Mouse (Mus musculus): ENCODE results near the gene Pikfyve. TPM values are rescaled to one million over a fixed set of nuclear protein-coding genes. Genes with fewer than 3 reads are reported as not detected.

Pikfyve gene
- total RNA-seq, 2 experiments from 2014 or later = 16.4 to 18.6 TPM

- DNase-seq (ENCODE audit: low spot score in 2 of 2) = peak in 1 of 2 experiments; percentile 13
Measured at GRCm38 (mm10) chr1:65312118-65312517, 125.6 kb downstream of the Pikfyve start.

- no peak for DNase-seq (ENCODE audit: low spot score in 2 of 2)
Measured at GRCm38 (mm10) chr1:65312896-65313295, 126.4 kb downstream of the Pikfyve start.

DNA sequence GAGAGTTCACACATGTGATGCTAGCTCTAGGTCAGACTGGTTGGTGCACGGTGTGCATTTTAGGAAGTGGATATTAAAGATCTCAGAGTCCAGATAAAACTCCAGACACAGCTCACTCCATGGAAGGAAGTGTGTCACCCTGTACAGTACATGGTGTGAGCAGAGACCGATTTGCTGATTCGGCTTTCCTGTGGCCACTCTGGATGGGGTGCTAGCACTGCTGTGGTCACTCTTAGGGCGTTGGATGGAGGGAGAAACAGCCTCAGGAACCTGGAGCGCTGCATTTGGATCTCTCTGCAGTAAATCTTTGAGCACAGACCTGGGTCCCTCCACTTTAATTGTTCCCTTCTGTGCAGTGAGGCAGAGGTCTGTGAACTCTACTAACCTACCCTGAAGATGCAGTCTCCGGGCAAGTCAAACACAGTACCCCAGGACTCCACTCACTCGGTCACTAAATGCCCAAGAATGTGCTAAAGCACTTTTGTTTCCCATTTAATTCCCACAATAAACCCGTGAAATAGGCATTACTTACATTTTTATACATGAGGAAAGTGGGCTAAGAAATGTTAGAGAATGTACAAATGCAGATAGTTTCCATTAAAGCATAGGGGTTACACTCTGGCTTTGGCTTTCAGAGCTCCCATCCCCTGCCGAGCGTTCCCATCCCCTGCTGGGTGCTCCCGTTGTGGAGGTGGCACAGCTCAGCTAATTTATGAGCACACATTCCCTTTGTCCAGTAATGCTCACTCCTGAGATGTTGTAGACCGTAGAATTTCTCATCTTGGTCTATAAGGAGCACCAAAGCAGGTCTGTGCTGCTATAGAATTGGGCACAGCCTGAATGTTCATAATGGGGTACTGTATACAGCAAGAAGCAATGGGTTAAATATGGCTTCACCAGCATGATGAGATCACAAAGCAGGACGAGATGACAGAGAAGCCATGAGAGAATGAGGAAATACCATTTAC is 127.9 kb downstream of the Pikfyve start:
- no peak for DNase-seq (ENCODE audit: low spot score in 2 of 2)

GRCm38 (mm10) chr1:65315022-65315407 is 128.5 kb downstream of the Pikfyve start:
- no peak for DNase-seq (ENCODE audit: low spot score in 2 of 2)

Other genes starting within 250 kb of the Pikfyve start
- gene Plekhm3, start 229.9 kb upstream of the Pikfyve start, total RNA-seq (2021) = 1 to 10 TPM; 6.5 to 7.0 TPM
- not detected for gene Akr1cl, start 153.9 kb upstream of the Pikfyve start, total RNA-seq (2021)
- gene Cryge, start 135.5 kb upstream of the Pikfyve start, total RNA-seq (2021) = not detected
- not detected for gene Crygd, start 123.2 kb upstream of the Pikfyve start, total RNA-seq (2021)
- gene Crygc, start 113.0 kb upstream of the Pikfyve start, total RNA-seq (2021) = not detected
- not detected for gene Crygb, start 104.4 kb upstream of the Pikfyve start, total RNA-seq (2021)
- not detected for gene Cryga, start 83.3 kb upstream of the Pikfyve start, total RNA-seq (2021)
- gene Gm28845, start 67.1 kb upstream of the Pikfyve start, total RNA-seq (2021) = not detected
- not detected for gene D630023F18Rik, start 63.5 kb upstream of the Pikfyve start, total RNA-seq (2021)
- 10 to 100 TPM; 58.4 to 60.6 TPM for gene Idh1, start 183 bp upstream of the Pikfyve start, total RNA-seq (2021)
- gene Pth2r, start 95.4 kb downstream of the Pikfyve start, total RNA-seq (2021) = not detected

Data from gastrocnemius, postnatal 4 days (tissue).